Mouse (Mus musculus) yolk sac, embryonic 10.5 days (tissue): Measurements from ENCODE around the gene Lhfp.

Experiments
- DNase-seq: peaks from one replicate; pipeline ENCODE4 v3.0.0-alpha.2; 2017; ENCODE audit warnings: low spot score

Gene Lhfp

GRCm38 (mm10) chr3:53165281-53165680 lies 124.0 kb downstream of the Lhfp start:
- no peak for DNase-seq

DNA sequence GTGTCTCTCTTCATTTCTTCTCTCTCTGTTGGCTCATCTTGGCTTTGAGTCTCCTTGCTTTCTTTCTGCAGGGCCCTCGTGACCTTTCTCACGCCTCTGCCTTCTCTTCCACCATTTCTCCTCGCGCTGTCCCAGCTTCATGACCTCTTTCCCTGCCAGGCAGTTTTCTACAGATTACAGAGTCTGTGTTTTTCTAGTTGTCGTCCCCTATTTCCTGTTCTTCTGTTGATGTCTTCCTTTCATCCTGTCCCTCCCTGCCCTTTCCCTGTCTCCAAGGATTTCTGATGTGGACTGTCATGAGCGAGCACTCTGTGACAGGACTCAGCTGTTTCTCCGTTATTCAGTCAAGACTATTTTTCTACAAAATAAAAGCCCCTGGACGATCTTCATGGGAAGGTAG lies 124.7 kb downstream of the Lhfp start:
- peak; percentile 4 for DNase-seq

GRCm38 (mm10) chr3:53169486-53169885 lies 128.2 kb downstream of the Lhfp start:
- no peak for DNase-seq

- no peak for DNase-seq
These were observed 132.2 kb downstream of the Lhfp start for GRCm38 (mm10) chr3:53173310-53174063.

- DNase-seq, result no peak
These were observed 138.6 kb downstream of the Lhfp start for GRCm38 (mm10) chr3:53179936-53180335.

DNA sequence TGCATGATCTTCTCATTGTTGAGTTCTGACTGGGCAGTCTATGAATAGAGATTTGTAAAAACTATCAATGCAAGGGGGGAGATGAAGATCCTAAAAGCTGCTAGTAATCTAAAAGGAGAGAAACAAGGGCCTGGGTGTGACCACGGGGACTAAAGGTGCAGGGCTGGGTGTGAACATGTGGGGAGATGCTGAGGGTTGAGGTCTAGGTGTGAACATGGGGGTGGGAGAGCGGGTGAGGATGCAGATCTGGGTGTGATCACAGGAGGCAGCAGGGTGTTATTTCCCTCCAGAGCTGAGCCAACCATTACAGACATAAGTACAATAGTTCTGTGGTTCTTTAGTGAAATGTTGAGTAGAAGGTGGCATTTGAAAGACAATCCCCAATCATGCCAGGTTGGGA lies 144.1 kb downstream of the Lhfp start:
- no peak for DNase-seq

DNA sequence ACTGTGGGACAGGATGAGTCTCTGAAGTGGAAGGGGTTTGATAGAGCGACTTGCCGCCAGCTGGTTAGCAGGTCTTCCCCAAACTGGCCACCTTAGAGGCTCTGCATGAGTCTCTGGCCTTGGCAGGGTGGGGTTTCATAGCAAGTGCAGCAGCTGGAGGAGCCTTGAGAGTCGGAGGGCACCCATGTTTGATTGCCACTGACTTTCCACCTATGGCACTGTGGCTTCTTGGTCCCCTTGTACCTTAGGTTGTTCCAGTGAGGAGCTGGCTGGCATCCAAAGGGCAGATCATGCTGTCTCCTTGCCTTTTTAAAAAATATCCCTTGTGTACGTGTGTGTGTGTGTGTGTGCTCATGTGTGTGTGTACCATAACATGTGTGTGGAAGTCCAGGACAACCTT lies 152.1 kb downstream of the Lhfp start:
- no peak for DNase-seq

- DNase-seq, result no peak
These were observed 154.4 kb downstream of the Lhfp start for GRCm38 (mm10) chr3:53195666-53196107.

GRCm38 (mm10) chr3:53200175-53200574 lies 158.8 kb downstream of the Lhfp start:
- no peak for DNase-seq

DNA sequence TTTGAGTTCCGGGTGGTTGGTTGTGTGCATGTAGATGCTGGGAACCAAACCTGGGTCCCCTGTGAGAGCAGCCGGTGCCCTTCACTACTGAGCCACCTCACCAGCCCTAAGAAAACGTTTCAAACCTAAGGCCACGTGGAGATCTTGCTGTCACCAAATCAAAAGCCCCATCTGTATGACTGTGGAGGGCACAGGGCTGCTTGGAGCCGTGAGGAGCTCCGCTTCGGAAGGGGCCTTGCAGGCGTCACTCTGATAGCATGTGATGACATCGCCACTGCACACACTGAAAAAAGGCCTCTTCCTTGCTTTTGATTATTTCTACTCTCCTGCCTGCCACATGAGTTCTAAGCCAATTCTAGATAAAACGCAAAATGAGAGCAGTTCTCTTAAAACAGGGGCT lies 159.5 kb downstream of the Lhfp start:
- no peak for DNase-seq

GRCm38 (mm10) chr3:53201670-53202069 lies 160.3 kb downstream of the Lhfp start:
- DNase-seq, result no peak

GRCm38 (mm10) chr3:53202184-53202583 lies 160.9 kb downstream of the Lhfp start:
- DNase-seq, result no peak

DNA sequence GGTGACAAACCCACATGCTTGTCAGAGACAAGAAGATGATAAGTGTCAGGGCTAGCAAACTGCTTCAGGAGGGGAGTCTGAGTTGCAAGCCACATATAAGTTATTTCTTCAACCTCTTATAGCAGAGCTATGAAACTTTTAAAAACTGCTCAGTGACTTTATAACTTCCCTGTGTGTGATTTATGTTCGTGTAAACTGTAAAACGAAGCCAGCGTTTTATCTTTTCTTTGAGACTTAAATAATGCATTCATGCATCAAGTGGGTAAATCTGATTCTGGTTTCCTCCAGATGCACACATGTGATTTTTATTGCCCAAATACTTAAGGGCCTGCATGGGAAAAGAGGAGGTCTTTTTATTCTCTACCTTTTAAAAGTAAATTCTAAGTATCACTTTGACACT lies 161.4 kb downstream of the Lhfp start:
- DNase-seq, result no peak

GRCm38 (mm10) chr3:53203656-53204055 lies 162.3 kb downstream of the Lhfp start:
- no peak for DNase-seq

GRCm38 (mm10) chr3:53204348-53204984 lies 163.1 kb downstream of the Lhfp start:
- DNase-seq, result no peak

DNA sequence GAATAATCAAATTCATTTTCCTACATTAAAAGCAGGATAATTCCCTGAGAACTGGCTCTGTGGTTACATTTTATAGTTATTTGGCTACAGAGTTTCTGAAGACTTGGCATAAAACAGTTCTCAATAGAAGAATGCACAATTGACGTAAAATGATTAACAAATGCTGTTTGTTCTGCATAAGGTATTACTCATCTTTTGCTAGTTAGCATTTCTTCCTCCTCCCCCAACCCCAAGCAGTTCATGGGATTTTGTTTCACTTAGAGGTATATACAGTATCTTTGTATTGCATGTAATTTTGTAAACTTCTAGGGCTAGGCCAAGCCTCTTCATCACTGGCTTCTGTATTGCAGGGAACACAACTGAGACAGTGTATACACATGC lies 163.6 kb downstream of the Lhfp start:
- no peak for DNase-seq

GRCm38 (mm10) chr3:53205706-53206105 lies 164.4 kb downstream of the Lhfp start:
- no peak for DNase-seq

DNA sequence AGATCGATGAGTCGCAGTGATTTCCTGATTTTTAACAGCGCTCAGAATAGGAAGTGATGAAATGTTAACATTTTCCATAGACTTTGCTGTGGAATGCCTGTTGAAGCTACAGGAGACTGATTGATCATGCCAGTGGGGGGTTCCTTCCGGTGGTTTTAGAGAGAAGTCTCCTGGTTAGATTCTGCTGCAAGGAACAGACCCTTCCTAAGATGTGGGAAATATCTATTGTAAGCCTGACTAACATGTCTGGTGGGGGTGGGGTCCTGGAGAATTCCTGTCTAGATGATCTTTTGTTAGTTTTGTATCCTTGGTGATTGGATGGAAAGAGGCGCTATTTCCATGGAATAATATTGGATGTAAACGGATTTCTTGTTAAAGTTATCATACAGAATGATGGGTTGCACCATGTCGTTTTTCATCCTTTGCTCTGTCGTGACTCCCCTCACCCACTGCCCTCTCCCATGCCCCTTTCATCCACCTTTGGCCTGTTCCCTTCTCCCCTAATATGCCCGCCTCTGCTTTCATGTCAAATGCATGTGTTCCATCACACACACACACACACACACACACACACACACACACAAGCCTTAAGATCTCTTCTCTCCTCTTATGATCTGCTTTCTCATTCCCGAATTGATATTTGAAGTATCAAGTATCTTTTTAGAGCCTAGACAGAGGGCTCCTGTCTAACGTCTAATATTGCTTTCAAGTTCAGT lies 165.3 kb downstream of the Lhfp start:
- DNase-seq, result no peak

DNA sequence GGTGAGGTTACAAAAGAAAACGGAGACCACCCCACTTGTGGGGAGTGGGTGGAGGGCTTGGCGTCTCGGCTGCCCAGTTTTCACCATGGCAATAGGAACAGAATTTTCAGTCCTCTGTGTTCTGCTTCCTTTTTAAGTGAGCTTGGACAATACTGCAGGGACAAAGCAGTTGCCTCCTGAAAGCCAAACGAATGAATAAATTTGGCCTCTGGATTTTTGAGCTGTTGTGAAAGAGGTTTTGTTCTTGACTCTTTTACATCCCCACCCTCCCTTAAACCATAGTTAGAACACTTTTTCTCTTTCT lies 165.8 kb downstream of the Lhfp start:
- no peak for DNase-seq

DNA sequence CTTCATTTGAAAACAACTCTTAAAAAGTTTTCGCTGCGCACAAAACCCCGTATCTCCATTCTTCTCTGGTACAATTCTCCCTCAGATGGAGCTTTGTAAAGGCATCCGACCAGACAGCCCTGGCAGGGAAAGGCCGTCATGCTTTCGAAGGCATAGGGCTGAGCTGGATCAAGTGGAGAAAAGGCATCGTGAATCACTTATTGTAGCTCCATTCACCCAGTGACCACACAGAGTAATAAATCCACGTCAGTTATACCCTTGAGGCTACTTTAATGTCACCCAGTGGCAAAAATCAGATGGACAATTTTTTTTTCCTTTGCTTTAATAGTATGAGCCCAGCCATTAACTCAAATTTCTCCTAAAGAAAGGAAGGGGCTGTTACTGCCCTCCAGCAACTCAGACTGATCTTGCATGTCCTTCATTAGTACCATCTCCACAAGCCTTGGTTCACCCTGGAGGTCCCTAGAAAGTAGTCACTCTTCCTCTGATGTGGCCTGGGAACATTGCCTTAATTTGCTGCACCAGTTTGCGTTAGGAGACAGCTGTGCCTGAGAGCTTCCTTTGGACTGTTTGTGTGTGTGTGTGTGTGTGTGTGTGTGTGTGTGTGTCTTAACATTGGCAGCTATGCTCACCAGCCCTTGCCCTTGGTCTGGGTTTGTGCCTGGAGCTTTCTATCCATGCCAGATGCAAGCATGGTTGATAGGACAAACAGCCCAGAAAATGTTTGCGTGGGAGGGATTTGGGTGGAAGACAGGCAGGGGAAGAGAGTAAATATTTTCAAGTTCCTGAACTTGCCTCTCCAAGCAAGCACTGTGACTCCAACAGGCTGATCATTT lies 169.6 kb downstream of the Lhfp start:
- DNase-seq, result peak; percentile 31

DNA sequence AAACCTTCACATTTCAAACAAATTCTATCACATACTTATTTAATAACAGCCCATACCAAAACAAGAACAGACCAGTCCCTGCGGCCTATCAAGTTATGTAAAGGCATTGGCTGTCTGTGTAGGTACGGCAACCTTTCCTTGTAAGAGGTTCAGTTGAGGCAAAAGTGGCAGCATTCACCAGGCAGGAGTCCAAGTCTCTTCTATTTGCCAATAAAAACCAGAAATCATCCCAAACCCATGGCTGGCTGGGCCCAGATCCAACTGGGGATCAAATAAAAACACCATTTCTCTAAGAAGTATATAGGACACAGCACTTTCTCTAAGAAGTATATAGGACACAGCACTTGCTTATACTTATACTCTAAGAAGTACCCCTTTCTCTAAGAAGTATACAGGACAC lies 171.3 kb downstream of the Lhfp start:
- DNase-seq, result no peak

- DNase-seq, result no peak
These were observed 172.0 kb downstream of the Lhfp start for GRCm38 (mm10) chr3:53213346-53213745.
